Mouse (Mus musculus) brown adipose tissue, adult 24 weeks (tissue): Measurements from ENCODE around the gene Grik1. TPM values are rescaled to one million over a fixed set of nuclear protein-coding genes. Genes with fewer than 3 reads are reported as not detected.

Source experiments
- H3K27ac ChIP-seq: fragments of 200-500 bp; replicated peaks from 2 replicates; pipeline ENCODE4 v1.5.1; 2012; ENCODE audit warnings: low read depth, mild to moderate bottlenecking, low read length
- H3K4me1 ChIP-seq: fragments of 200-500 bp; 2 replicates; pipeline ENCODE4 v1.6.1; 2012; ENCODE audit warnings: low read length, mixed read lengths; ENCODE audit not compliant: control insufficient read depth, insufficient read depth, insufficient read length
- H3K4me3 ChIP-seq: fragments of 200-500 bp; 2 replicates; pipeline ENCODE4 v1.5.1; 2012; ENCODE audit warnings: low read depth, mild to moderate bottlenecking, low read length, moderate library complexity; ENCODE audit not compliant: insufficient read depth
- polyA plus RNA-seq: library from polyadenylated mRNA; stranded (reverse); fragments of >200 nt; gene quantifications from 2 replicates; pipeline ENCODE4 v1.2.4, GENCODE M21; 2012; ENCODE audit not compliant: missing spikeins, insufficient read depth, insufficient read length

Gene Grik1
- polyA plus RNA-seq, 1 experiment = not detected

GRCm38 (mm10) chr16:87954715-87955441 lies 335.2 kb downstream of the Grik1 start:
- Histone ChIP-seq H3K4me3 (no peak overlapping the region), H3K4me1 (no peaks in the 10 kb centered on the region), H3K27ac (no peak overlapping the region)

DNA sequence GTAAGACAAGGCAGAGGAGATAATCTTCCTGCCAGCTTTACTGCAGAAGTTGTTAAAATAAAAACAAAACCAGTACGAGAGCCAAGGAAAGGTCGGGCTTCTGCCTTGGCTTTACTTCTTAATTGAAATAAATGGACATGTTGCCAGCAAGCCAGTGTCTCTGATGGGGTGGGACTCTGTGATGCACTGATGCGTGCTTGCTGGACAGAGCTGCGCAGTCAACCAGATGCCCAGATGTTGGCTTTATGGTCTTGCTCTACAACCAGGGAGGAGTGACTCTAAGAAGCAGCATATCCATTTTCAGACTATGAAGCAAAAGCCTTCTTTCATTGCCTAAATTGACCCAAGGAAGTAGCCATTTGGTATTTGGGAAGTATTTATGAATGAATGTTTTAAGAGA lies 336.9 kb downstream of the Grik1 start:
- no peak overlapping the region for H3K4me3 ChIP-seq
- H3K4me1 ChIP-seq = no peaks in the 10 kb centered on the region
- H3K27ac ChIP-seq = no peak overlapping the region

- Histone ChIP-seq H3K27ac (no peak overlapping the region), H3K4me1 (no peaks in the 10 kb centered on the region), H3K4me3 (no peak overlapping the region)
These were observed 340.2 kb downstream of the Grik1 start for GRCm38 (mm10) chr16:87949881-87950280.

- Histone ChIP-seq H3K4me1 (no peaks in the 10 kb centered on the region), H3K4me3 (no peak overlapping the region), H3K27ac (no peak overlapping the region)
These were observed 341.9 kb downstream of the Grik1 start for GRCm38 (mm10) chr16:87948122-87948521.

GRCm38 (mm10) chr16:87944318-87944717 lies 345.7 kb downstream of the Grik1 start:
- H3K4me3 ChIP-seq = no peak overlapping the region
- no peak overlapping the region for H3K27ac ChIP-seq
- H3K4me1 ChIP-seq = no peaks in the 10 kb centered on the region

DNA sequence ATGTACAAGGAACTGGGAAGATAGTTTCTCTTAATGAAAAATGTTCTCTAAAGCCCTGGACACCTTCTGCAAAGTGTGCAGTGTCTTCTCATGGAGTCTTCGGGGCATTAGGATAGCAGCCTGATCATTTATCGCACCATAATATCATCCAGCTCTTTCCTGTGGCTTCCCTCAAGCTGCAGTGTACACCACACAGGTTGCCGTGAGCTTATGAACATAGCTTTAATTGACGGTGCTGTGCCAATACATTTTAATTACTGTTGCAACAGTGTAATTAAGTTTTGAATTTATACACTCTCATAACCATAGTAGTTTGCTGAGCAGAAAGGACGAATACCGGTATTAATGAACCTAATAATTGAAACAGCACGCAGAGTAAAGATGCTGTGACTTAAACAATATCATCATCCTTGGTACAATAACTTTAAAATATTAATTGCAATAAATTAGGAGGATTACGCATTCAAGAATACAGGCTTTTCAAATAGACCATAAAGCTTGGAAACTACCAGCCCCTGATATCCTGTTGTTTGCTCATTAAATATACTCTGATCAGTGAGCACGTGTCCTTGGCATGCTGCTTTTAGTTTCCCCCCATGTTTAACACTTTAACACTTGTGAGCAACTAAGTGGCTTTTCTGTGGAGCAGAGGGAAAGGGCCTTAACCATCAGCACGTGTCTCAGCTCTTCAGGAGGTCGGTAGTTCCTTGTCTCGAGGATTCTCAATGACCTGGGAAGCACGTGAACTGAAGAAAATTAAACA lies 347.8 kb downstream of the Grik1 start:
- H3K4me3 ChIP-seq = no peak overlapping the region
- H3K4me1 ChIP-seq = no peaks in the 10 kb centered on the region
- no peak overlapping the region for H3K27ac ChIP-seq

- Histone ChIP-seq H3K4me1 (no peaks in the 10 kb centered on the region), H3K4me3 (no peak overlapping the region), H3K27ac (no peak overlapping the region)
These were observed 355.4 kb downstream of the Grik1 start for GRCm38 (mm10) chr16:87934685-87935084.

DNA sequence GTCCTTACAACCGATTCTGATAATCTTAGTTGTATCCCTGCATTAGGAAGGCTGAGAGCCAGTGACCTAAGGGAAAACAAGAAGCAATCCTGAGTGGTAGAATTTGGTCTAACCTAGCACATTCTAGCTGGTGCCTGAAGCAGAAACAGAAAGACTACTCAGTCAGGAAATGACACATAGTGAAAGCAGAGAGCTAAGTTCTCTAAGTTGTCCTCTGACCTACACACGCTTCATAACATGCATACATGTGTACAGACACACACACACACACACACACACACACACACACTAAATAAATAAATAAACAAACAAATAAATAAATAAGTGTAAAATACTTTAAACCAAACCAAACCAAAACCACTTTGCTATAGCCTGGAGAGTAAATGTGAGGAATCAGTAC lies 358.7 kb downstream of the Grik1 start:
- no peak overlapping the region for H3K4me3 ChIP-seq
- no peak overlapping the region for H3K27ac ChIP-seq
- H3K4me1 ChIP-seq = no peaks in the 10 kb centered on the region

GRCm38 (mm10) chr16:87930519-87930918 lies 359.5 kb downstream of the Grik1 start:
- Histone ChIP-seq H3K27ac (no peak overlapping the region), H3K4me1 (no peaks in the 10 kb centered on the region), H3K4me3 (no peak overlapping the region)

DNA sequence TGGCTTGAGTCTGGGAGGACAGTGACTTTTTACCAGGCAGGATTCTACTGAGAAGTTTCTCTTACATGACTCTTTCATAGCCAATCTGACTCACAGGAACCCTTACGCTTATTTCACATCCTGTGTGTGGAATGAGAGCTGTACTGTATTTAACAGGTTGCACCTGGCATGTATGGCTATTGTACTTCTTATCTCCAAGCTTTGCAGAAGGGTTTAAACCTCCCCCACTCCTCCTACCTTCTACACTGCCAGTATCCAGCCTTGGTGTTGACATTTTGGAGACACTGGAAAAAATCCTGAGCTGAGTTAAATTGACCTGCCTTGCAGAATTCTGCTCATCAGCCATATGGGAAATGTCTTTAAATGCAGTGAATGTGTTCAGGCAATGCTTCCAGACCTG lies 361.4 kb downstream of the Grik1 start:
- no peak overlapping the region for H3K27ac ChIP-seq
- H3K4me3 ChIP-seq = no peak overlapping the region
- no peaks in the 10 kb centered on the region for H3K4me1 ChIP-seq

DNA sequence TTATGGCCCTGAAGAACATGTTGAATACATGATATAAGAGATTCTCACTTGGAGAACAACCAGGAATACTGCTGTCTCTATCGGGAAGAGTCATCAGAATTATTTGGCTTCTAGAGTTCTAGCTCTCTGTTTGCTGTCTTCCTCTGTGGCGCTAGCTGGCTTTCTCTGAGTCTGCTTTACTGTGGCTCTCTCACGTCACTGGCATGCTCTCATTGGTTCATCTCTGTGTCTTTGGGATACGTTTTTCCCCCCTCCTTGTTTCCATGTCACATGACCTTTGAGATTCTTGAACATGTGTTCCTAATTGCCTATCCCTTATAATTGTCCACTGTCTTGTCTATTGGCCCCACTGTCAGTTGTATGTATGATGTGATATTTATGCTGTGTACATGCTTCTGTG lies 372.2 kb downstream of the Grik1 start:
- H3K4me1 ChIP-seq = no peaks in the 10 kb centered on the region
- H3K4me3 ChIP-seq = no peak overlapping the region
- H3K27ac ChIP-seq = no peak overlapping the region

GRCm38 (mm10) chr16:87917157-87917546 lies 372.9 kb downstream of the Grik1 start:
- Histone ChIP-seq H3K4me3 (no peak overlapping the region), H3K27ac (no peak overlapping the region), H3K4me1 (no peaks in the 10 kb centered on the region)

DNA sequence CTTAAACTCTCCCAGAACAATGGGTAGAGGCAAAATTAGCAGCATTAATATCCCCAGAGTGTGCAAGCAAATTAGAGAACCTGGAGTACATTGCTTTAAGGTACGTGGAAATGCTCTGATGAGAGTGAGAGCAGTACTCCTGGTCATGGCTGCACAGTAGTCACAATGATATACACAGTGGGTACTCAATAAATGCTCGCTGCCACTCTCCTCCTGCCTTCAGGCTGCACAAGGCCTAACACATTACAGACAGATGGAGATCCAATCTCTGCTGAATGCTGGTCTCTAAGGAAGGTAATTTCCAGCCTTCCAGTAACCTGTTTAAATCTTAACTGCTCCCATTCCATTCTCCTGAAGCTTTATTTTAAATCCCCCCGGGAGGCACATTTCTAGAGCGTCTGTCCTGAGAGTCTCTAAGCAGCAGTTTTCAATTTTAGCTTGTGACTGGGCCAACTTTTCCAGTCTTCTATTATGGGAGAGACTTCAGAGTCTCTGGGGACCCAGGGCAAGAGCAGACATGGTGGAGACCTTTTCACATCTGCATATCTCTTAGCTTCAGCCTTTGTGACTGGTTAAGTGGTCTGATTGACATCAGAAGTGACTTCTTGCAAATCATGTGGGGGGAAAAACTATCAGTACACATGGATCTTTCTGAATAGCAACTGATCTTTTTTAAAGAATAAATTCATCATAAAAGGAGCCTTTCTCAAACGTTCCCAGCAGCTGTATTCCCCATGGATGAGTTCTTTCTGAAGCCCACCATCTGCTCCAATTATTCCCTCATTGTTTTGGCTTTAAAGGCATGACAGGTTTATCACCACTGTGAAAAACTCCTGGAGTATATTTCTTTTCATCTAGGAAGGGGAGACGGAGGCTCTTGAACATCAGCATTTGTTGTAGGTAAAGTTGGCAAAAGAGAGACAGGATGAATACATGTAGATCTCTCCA lies 373.6 kb downstream of the Grik1 start:
- Histone ChIP-seq H3K4me1 (no peaks in the 10 kb centered on the region), H3K4me3 (no peak overlapping the region), H3K27ac (no peak overlapping the region)

DNA sequence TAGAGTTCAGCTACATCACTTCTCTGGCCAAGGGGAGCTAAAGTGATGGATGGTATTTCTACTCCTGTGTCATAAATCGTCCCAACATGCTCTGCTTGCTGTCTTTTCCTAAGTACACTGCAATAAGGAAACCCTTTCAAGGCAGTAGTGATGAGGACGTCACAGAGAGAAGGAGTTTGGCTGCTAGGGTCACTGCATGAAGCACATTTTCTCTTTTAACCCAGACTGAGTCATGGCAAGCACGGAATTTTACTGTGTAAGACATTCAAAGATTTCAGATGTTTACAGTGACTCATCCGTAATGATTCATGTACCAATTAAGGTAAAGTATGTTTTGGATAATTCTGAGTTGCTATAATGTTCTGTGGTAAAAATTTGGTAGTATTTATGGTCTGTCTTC lies 374.9 kb downstream of the Grik1 start:
- Histone ChIP-seq H3K4me3 (no peak overlapping the region), H3K4me1 (no peaks in the 10 kb centered on the region), H3K27ac (no peak overlapping the region)

DNA sequence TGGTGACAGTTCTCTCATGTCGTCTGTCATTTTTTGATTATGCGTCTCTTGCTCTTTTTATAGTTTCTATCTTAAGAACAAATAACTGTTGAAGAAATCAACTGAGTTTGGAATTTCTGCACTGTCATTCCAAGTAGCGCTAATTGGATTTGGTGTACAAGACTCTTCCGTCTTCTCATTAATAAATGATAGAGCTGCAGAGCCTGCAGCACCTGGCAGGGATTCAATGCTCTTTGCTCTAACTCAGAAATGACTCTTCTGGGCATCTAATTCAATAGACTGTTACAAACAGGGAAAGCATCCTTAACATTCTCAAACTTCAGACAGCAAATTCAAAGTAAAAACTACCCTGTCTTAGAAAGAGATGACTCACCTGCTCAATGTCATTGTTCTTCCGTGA lies 376.3 kb downstream of the Grik1 start:
- no peak overlapping the region for H3K4me3 ChIP-seq
- no peaks in the 10 kb centered on the region for H3K4me1 ChIP-seq
- no peak overlapping the region for H3K27ac ChIP-seq
